Mouse (Mus musculus): ENCODE data around the gene Cryz.

DNA sequence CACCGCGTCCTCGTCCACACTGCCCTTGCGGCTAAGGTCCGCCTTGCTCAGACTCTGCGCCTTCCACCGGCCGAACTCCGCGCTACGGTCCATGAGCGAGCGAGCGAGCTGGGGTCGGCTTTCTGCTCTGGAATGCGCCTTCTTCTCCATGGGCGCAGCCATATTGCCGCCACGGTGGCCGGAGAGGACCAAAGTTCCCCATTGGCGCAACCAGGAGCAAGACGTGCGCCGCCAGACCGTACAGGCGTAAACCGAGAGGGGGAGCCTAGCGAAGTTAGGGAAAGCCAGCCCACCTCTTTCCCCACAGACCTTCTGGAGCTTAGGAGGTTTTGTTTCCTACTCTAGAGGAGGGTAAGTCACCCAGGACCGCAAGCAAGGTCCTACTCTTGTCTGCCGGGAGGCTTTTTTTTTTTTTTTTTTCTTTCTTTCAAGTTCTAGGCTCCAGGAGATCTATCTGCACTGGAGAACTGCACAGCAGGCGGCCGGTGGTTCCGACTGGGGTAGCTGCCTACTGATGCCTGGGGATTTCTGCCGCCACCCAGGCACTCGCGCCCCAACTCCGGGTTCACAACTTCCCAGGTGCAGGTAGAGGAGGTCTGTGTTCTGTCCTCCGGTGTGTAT, 533 bp downstream of the Cryz start, which contains the start of gene Tyw3:
- TF ChIP-seq CTCF (IDR thresholded peaks at IDR 0.05) (peak; percentile 52), POLR2A (IDR thresholded peaks at IDR 0.05; ENCODE audit: insufficient read depth, low read depth, low read length) (no peak), EP300 (IDR thresholded peaks at IDR 0.05; ENCODE audit: insufficient read depth, low read depth, low read length) (0 out of 2 replicates have a peak, but pooled peaks have one; percentile 18)
